Mouse (Mus musculus) intestine, embryonic 15.5 days (tissue): Measurements from ENCODE around the gene Add2. TPM values are rescaled to one million over a fixed set of nuclear protein-coding genes. Genes with fewer than 3 reads are reported as not detected.

Experiments
- ATAC-seq: fragments of 200-750 bp; cut with Nextera tagmentation; 2 replicates; pipeline ENCODE4 v1.8.0; 2017; ENCODE audit warnings: moderate TSS enrichment, moderate library complexity
- H3K27ac ChIP-seq: fragments of 300-500 bp; sonication (generic); 2 replicates; pipeline ENCODE4 v1.5.1; 2015; ENCODE audit warnings: mild to moderate bottlenecking, inconsistent platforms
- H3K27me3 ChIP-seq: fragments of 300-500 bp; sonication (generic); replicated peaks from 2 replicates; pipeline ENCODE4 v1.6.1; 2015; ENCODE audit warnings: inconsistent platforms
- H3K36me3 ChIP-seq: fragments of 300-500 bp; sonication (generic); 2 replicates; pipeline ENCODE4 v1.6.1; 2015; ENCODE audit warnings: inconsistent platforms
- H3K4me1 ChIP-seq: fragments of 300-500 bp; sonication (generic); replicated peaks from 2 replicates; pipeline ENCODE4 v1.6.1; 2015; ENCODE audit warnings: inconsistent platforms
- H3K4me2 ChIP-seq: fragments of 300-500 bp; sonication (generic); replicated peaks from 2 replicates; pipeline ENCODE4 v1.6.1; 2015; ENCODE audit warnings: mild to moderate bottlenecking, inconsistent platforms
- H3K4me3 ChIP-seq: fragments of 300-500 bp; sonication (generic); replicated peaks from 2 replicates; pipeline ENCODE4 v1.5.1; 2015; ENCODE audit warnings: inconsistent platforms
- H3K9ac ChIP-seq: fragments of 300-500 bp; sonication (generic); 2 replicates; pipeline ENCODE4 v1.6.1; 2015; ENCODE audit warnings: inconsistent platforms
- H3K9me3 ChIP-seq: fragments of 300-500 bp; sonication (generic); 2 replicates; pipeline ENCODE4 v1.6.1; 2016; ENCODE audit warnings: inconsistent platforms
- WGBS: fragments of 180-500 bp; shearing (Covaris S2); methylation state at CpG from one replicate; pipeline ENCODE4 v1.1.7; 2015; 5-methylcytosine and 5-hydroxymethylcytosine counted together
- polyA plus RNA-seq: library from polyadenylated mRNA; unstranded; fragments of >200 nt; fragmentation: Nextera tagmentation; extraction: Ambion mirVana; gene quantifications from 2 replicates; pipeline ENCODE4 v1.2.1, GENCODE M21; 2015

Gene Add2
- polyA plus RNA-seq, 1 experiment from 2014 or later: 7.6 TPM

DNA sequence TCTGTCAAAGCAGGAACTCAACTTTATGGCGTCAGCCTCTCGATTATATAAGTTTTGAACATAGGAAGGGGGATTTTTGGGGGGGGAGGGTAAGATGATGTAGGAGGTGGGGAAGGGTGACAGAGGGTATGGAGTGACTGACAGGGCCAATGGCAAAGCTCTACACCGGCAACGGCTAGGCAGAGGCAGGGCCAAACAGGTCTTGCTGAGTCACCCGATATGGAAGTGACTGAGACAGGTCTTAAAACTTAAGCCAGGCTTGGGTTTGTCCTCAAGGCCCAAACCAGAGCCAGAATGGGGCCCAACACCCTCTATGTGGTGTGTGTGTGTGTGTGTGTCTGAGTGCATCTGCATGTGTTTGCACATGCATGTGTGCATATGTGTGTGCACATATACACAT is 67.0 kb downstream of the Add2 start:
- H3K4me1 ChIP-seq: no peaks in the 10 kb centered on the region
- ATAC-seq: no peak
- H3K27ac ChIP-seq: no peak overlapping the region
- 76% methylated on average over 5 of the region's 5 CpGs for WGBS
- no peak overlapping the region for H3K4me2 ChIP-seq
- no peaks in the 10 kb centered on the region for H3K9me3 ChIP-seq
- H3K4me3 ChIP-seq: no peak overlapping the region
- H3K27me3 ChIP-seq: no peaks in the 10 kb centered on the region
- no peaks in the 10 kb centered on the region for H3K36me3 ChIP-seq
- no peak overlapping the region for H3K9ac ChIP-seq

DNA sequence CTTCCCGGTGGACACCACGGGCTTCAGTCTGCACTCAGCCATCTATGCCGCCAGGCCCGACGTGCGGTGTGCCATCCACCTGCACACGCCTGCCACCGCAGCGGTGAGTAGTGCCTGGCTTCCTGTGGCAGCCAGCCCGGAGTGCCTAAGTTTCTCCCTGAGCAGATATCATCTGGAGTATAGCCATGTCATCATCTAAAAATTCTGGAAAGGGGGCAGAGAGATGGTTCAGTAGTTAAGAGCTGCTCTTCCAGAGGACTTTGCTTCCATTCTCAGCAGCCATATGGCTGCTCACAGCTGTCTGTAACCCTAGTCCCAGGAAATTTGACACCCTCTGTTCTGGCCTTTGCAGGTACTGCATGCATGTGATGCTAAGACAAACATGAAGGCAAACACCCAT is 68.3 kb downstream of the Add2 start:
- no peak overlapping the region for H3K4me2 ChIP-seq
- WGBS: 88% methylated on average over 10 of the region's 10 CpGs
- H3K27ac ChIP-seq: no peak overlapping the region
- H3K4me1 ChIP-seq: no peaks in the 10 kb centered on the region
- ATAC-seq: no peak
- H3K9ac ChIP-seq: no peak overlapping the region
- H3K4me3 ChIP-seq: no peak overlapping the region
- H3K27me3 ChIP-seq: no peaks in the 10 kb centered on the region
- no peaks in the 10 kb centered on the region for H3K9me3 ChIP-seq
- no peaks in the 10 kb centered on the region for H3K36me3 ChIP-seq

DNA sequence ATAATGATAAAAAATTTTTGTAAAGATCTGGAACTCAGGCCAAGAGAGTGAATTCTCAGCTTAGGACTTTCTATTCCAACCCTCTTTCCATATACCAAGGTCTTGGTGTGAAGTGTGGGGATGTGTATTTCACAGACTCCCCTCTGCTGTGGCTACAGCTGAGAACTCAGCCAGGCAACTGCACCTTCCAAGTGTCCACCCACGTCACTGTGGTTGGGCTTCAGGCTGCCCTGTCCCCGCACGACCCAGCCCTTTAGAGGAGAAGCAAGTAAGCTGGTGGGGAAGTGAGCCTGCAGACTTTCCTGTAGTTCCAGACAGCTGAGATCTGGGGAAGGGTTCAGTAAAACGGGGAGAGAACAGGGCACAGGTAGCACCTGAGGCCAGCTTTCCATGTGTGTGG is 68.7 kb downstream of the Add2 start:
- no peaks in the 10 kb centered on the region for H3K27me3 ChIP-seq
- H3K36me3 ChIP-seq: no peaks in the 10 kb centered on the region
- no peaks in the 10 kb centered on the region for H3K9me3 ChIP-seq
- 58% methylated on average over 4 of the region's 4 CpGs for WGBS
- H3K9ac ChIP-seq: no peak overlapping the region
- H3K4me2 ChIP-seq: no peak overlapping the region
- H3K4me1 ChIP-seq: no peaks in the 10 kb centered on the region
- no peak overlapping the region for H3K4me3 ChIP-seq
- no peak overlapping the region for H3K27ac ChIP-seq
- ATAC-seq: no peak

DNA sequence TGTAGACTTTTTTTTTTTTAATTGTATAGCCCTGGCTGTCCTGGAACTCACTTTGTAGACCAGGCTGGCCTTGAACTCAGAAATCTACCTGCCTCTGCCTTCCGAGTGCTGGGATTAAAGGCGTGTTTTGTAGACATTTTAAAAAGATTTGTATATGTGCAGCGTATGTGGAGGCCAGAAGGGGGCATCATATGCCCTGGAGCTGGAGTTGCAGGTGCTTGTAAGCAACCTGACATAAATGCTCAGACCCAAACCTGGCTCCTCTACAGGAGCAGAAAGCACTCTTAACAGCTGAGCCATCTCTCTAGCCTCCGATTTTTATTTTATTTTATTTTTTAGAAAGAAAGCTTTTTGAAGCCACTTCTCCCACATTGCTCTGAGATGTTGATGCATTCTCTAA is 70.5 kb downstream of the Add2 start:
- ATAC-seq: no peak
- no peak overlapping the region for H3K27ac ChIP-seq
- no peaks in the 10 kb centered on the region for H3K27me3 ChIP-seq
- H3K9me3 ChIP-seq: no peaks in the 10 kb centered on the region
- no peaks in the 10 kb centered on the region for H3K36me3 ChIP-seq
- H3K4me2 ChIP-seq: no peak overlapping the region
- H3K9ac ChIP-seq: no peak overlapping the region
- H3K4me1 ChIP-seq: no peaks in the 10 kb centered on the region
- no peak overlapping the region for H3K4me3 ChIP-seq
- 81% methylated on average over 4 of the region's 4 CpGs for WGBS

DNA sequence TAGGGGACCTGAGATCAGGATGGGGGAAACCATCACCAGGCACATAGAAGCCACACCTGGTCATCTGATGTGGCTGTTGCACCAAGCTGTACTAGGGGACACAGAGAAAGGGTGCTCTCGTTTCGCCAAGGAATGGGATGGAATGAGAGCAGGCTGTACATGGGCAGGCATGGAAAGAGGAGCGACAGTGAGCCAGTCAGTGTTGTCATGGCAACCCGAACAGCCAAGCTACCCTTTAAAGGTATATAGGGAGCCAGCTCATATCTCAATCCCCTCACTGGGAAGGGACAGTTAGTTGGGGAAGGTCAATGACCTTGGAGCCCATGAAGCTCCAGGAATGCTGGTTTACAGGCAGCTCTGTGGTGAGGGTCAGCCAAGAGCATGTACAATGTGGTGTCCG is 73.0 kb downstream of the Add2 start:
- Histone ChIP-seq H3K9me3 (no peaks in the 10 kb centered on the region), H3K4me1 (no peaks in the 10 kb centered on the region), H3K4me3 (no peak overlapping the region), H3K36me3 (no peaks in the 10 kb centered on the region), H3K4me2 (no peak overlapping the region), H3K9ac (no peak overlapping the region), H3K27me3 (no peaks in the 10 kb centered on the region), H3K27ac (no peak overlapping the region)
- ATAC-seq: no peak
- 71% methylated on average over 5 of the region's 5 CpGs for WGBS

DNA sequence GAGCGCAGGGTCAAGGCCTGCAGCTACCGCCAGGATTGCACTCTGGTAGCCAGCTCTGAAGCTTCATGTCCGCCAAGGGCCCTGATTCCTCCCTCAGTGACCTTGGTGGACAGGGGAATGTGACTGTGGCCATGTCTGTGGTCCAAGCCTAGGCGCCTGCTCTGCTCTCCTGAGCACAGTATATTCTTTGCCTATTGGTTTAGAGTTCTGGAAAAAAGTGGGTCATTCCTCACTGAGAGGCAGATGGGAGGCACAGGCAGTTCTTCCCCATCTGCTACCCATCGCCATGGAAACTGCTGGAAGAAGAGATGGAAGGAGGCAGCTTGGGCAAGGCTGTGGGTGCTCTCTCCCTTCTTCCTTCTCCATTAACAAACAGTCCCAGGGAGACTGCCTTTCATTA is 74.4 kb downstream of the Add2 start:
- Histone ChIP-seq H3K36me3 (no peaks in the 10 kb centered on the region), H3K4me1 (no peaks in the 10 kb centered on the region), H3K9me3 (no peaks in the 10 kb centered on the region), H3K27me3 (no peaks in the 10 kb centered on the region), H3K27ac (no peak overlapping the region), H3K4me2 (no peak overlapping the region), H3K9ac (no peak overlapping the region), H3K4me3 (no peak overlapping the region)
- no peak for ATAC-seq
- 82% methylated on average over 5 of the region's 5 CpGs for WGBS

DNA sequence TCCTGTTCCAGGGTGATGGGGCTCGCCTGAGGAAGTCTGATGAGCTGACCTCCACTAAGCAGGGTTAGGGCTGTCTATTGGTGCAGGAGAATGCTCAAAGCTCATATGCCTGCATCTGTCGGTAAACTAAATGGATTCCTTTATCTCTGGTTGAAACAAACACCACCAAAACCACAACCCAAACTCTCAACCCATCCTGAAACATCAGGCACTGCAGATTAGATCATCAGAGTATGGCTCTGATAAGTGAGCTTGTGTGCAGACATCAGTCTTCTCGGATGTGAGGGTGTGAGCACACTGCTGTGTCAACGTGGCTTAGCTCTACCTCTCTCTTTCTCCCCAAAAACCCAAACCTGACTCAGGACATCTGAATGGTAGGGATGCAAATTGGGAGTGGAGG is 75.1 kb downstream of the Add2 start:
- Histone ChIP-seq H3K36me3 (no peaks in the 10 kb centered on the region), H3K4me2 (no peak overlapping the region), H3K4me1 (no peaks in the 10 kb centered on the region), H3K27ac (no peak overlapping the region), H3K27me3 (no peaks in the 10 kb centered on the region), H3K9ac (no peak overlapping the region), H3K4me3 (no peak overlapping the region), H3K9me3 (no peaks in the 10 kb centered on the region)
- ATAC-seq: no peak
- 63% methylated on average over 4 of the region's 4 CpGs for WGBS

DNA sequence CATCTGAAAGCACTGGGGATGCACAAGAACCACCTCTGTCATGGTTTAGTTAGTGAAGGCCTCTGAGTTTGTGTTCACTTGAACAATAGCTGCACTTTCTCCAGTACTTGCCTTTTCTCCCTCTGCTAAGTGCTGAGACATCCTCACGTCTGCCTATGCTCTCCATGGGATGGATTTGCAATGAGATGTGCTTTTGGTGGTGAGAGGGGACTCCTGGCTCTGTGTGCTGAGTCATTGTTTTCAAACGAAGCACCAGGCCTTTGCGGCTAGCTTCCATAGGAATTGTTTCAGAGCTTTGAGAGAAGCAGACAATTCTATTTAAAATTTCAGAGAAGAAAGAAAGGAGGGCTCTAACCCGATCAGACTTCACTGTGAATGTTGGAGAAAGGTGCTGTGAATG is 76.2 kb downstream of the Add2 start:
- Histone ChIP-seq H3K4me3 (no peak overlapping the region), H3K27me3 (no peaks in the 10 kb centered on the region), H3K4me1 (no peaks in the 10 kb centered on the region), H3K9ac (no peak overlapping the region), H3K27ac (no peak overlapping the region), H3K4me2 (no peak overlapping the region), H3K9me3 (no peaks in the 10 kb centered on the region), H3K36me3 (no peaks in the 10 kb centered on the region)
- no peak for ATAC-seq
- 71% methylated on average over 4 of the region's 4 CpGs for WGBS

DNA sequence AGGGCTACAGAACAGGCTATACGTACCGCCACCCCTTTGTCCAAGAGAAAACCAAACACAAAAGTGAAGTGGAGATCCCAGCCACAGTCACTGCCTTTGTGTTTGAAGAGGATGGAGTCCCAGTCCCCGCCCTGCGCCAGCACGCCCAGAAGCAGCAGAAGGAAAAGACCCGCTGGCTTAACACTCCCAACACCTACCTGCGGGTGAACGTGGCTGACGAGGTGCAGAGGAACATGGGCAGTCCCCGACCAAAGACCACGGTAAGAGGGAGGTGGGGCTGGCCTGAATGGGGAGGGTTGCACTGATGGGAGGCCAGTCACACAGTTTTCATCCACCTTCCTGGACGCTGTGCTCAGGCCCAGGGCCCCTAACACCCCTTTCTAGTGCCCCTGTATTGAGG is 77.6 kb downstream of the Add2 start:
- Histone ChIP-seq H3K4me3 (no peak overlapping the region), H3K4me2 (no peak overlapping the region), H3K9me3 (no peaks in the 10 kb centered on the region), H3K4me1 (no peaks in the 10 kb centered on the region), H3K27me3 (no peaks in the 10 kb centered on the region), H3K27ac (no peak overlapping the region), H3K9ac (no peak overlapping the region), H3K36me3 (no peaks in the 10 kb centered on the region)
- ATAC-seq: no peak; the same call in 1 of the 2 replicates
- 66% methylated on average over 12 of the region's 12 CpGs for WGBS

DNA sequence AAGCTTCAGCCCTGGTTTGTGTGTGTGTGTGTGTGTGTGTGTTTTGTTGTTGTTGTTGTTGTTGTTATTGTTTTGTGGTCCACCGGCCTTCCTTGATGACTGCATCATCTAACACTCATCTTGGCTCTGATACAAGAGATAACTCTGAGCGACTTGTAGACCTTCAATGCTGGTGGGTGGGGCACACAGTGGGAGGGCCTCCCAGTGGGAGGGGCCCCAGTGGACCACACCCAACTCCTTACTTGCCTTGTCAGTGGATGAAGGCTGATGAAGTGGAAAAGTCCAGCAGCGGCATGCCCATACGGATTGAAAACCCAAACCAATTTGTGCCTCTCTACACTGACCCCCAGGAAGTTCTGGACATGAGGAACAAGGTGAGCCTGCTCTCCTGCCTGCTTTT is 78.6 kb downstream of the Add2 start:
- H3K4me1 ChIP-seq: no peaks in the 10 kb centered on the region
- H3K27me3 ChIP-seq: no peaks in the 10 kb centered on the region
- no peak overlapping the region for H3K9ac ChIP-seq
- H3K4me2 ChIP-seq: no peak overlapping the region
- no peak overlapping the region for H3K27ac ChIP-seq
- WGBS: 80% methylated on average over 4 of the region's 4 CpGs
- no peaks in the 10 kb centered on the region for H3K9me3 ChIP-seq
- no peak overlapping the region for H3K4me3 ChIP-seq
- no peak for ATAC-seq
- H3K36me3 ChIP-seq: no peaks in the 10 kb centered on the region

DNA sequence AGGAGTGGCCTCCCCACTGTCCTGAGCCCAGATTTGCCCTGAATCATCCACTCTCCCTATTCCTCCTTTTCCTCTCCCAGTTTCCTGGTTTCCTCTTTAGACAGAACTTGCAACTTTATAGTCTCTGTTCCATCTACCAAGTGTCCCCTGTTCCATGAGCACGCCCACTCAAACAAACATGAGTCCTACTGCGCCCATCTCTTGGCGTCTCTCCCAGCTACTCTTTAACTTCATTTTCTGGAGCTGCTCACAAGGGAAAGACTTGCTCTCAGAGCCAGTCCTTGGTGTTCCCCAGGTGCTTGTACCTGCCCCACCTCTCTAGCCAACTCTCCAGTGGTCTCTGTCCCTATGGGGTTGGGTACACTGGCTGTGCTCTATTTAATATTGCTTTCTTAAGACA is 87.4 kb downstream of the Add2 start:
- Histone ChIP-seq H3K9ac (no peak overlapping the region), H3K4me2 (no peak overlapping the region), H3K4me3 (no peak overlapping the region), H3K9me3 (no peaks in the 10 kb centered on the region), H3K27ac (no peak overlapping the region), H3K4me1 (no peaks in the 10 kb centered on the region), H3K36me3 (no peaks in the 10 kb centered on the region), H3K27me3 (no peaks in the 10 kb centered on the region)
- WGBS: 65% methylated on average over 3 of the region's 3 CpGs
- no peak for ATAC-seq

DNA sequence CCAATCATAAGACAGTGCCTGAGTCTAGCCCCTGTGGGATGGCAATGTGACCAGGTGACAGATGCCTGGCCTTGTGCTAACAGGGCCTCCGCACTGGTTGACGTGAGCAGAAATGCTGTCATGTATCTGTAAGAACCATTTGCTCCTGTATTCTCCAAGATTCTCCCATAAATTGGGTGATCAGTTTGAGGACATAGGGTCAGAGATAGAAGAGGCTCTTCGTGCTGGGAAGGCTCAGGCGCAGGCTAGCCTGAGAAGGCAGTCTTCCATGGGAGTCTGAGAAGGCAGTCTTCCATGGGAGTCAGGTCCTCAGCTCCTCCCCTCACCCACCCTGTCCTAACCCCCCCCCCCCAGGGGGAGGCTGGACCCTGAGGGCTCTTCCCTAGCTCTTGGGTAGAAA is 94.6 kb downstream of the Add2 start:
- Histone ChIP-seq H3K27ac (no peak overlapping the region), H3K9ac (no peak overlapping the region), H3K4me1 (no peaks in the 10 kb centered on the region), H3K4me2 (no peak overlapping the region), H3K9me3 (no peaks in the 10 kb centered on the region), H3K27me3 (no peaks in the 10 kb centered on the region), H3K36me3 (no peaks in the 10 kb centered on the region), H3K4me3 (no peak overlapping the region)
- 85% methylated on average over 4 of the region's 4 CpGs for WGBS
- no peak for ATAC-seq

DNA sequence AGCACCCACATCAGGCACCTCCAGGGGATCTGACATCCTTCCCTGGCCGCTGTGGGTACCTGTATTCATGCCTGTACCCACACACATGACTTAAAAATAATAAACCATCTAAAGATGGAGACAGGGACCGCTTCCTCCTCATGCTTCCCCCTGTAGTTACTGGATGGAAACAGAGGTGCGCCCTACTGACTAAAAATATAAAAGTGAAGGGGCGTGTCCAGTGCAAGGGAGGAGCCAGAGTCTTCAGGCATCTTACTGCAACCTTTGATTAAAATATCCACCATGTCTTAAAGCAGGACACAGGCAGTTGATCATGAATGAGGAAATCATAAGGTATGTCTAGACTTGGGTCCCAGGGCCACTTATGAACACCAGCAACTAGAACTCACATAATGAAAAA is 97.3 kb downstream of the Add2 start:
- no peaks in the 10 kb centered on the region for H3K9me3 ChIP-seq
- no peaks in the 10 kb centered on the region for H3K36me3 ChIP-seq
- ATAC-seq: no peak
- no peak overlapping the region for H3K9ac ChIP-seq
- no peak overlapping the region for H3K4me2 ChIP-seq
- H3K27ac ChIP-seq: no peak overlapping the region
- WGBS: 77% methylated on average over 4 of the region's 4 CpGs
- no peaks in the 10 kb centered on the region for H3K4me1 ChIP-seq
- H3K27me3 ChIP-seq: no peaks in the 10 kb centered on the region
- H3K4me3 ChIP-seq: no peak overlapping the region
